Mouse (Mus musculus) E14TG2a.4 (cell line): ENCODE results near the gene Pcsk4.

Source experiments
- CTCF ChIP-seq: conservative IDR thresholded peaks from 2 replicates; pipeline ENCODE4 v1.5.1; 2014; ENCODE audit warnings: low read length
- NANOG ChIP-seq: IDR thresholded peaks from 2 replicates; pipeline ENCODE4 v1.6.1; 2014; ENCODE audit warnings: borderline replicate concordance, low read length, mixed read lengths

DNA sequence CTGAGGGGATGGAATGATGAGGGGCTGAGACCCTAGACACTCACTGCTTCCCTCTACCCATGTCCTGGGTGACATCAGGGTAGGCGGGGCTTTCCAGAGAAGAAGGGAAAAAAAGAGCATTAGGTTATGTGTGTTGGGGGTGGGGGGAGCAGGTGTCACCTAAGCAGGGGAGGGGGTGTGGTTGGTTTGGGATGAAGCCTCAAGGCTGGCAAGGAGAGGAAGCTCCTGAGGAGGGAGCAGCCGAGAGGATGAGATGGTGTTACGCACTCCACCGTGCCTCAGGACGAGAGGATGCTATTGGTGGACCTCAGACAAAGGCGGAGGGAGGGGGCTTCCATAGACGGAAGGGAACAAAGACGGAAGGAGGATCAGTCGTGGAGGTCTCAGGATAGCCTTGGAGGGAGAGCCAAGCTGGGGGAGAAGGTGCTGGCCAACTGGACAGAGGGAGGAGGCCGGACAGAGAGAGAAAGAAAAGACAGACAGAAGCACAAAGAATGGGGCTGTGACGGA is 28.6 kb downstream of the Pcsk4 start:
- TF ChIP-seq CTCF: no peak
- TF ChIP-seq NANOG: no peak
